Mouse (Mus musculus) neutrophil, adult 83 days (primary cell): ENCODE data around the gene E330017A01Rik. TPM values are rescaled to one million over a fixed set of nuclear protein-coding genes. Genes with fewer than 3 reads are reported as not detected.

ENCODE experiments used
- total RNA-seq, 2 experiments: library from RNA; stranded (reverse); gene quantifications; one replicate each; pipeline ENCODE4 v1.2.4; 2023

E330017A01Rik gene
- total RNA-seq: not detected

DNA sequence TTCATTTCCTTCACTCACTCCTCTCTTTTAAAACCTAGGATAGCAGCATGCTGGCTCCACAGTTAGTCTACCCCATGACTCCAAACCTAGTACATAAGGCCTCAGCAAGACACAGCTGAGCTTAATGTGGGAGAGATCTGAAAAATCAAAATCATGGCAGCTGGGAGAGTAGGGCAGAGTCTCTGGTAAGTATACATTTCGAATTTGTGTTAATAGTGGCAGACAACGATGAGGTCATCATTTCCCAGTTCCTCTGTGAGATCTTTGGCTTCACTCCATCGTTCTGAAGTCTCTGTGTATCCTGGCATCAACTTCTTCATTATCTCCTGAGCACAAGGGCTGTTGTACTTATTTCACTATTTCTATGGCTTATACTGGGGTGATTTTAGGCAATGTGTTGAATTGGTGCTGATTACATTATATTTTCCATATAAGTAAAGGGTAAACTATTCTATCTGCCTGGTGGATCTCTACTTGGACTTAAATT lies at the start of gene E330017A01Rik:
TSS of gene E330017A01Rik (minus strand) at position 51 of the 487 bp plus-strand sequence.

GRCm38 (mm10) chr16:58669917-58670630 lies 31.5 kb upstream of the E330017A01Rik start, which contains the start of gene Cpox:
TSS of gene Cpox (plus strand) at chr16:58670292.

DNA sequence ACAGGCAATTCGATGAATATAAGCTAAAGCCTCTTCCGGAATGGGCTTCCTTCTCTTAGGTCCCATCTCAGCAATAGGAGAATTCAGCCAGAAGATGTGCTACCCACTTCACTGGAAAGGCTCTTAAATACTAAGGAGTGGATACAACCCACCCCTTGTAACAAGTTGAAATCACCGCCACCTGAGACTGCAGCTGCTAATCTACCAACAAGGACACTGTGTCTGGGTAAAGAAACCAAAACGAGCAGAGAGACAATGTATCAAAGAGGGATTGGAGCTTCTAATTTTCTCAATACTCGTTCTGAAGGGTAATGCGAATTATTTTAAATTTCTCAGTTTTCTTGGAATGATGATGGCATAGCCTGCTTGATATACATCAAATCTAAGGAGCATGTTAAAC lies 21.7 kb downstream of the E330017A01Rik start, which contains the start of gene Gm813:
TSS of gene Gm813 (minus strand) at position 101 of the 400 bp plus-strand sequence.

Other genes with a start within 250 kb of the E330017A01Rik start
- gene Dcbld2, start 230.3 kb downstream of the E330017A01Rik start, total RNA-seq: under 1 TPM; 0.48 to 0.79 TPM
- 100 to 1,000 TPM in 1 of 2 experiments, 10 to 100 TPM in 1; 93.9 to 104 TPM for gene St3gal6, start 114.5 kb downstream of the E330017A01Rik start, total RNA-seq
- gene Gm813, start 21.8 kb downstream of the E330017A01Rik start, total RNA-seq: not detected
- gene Cpox, start 31.6 kb upstream of the E330017A01Rik start, total RNA-seq: 10 to 100 TPM; 41.8 to 65.3 TPM
- gene Gpr15, start 80.3 kb upstream of the E330017A01Rik start, total RNA-seq: 1 to 10 TPM in 1 of 2 experiments, under 1 TPM in 1; 0.55 to 1.3 TPM
- gene Cldnd1, start 89.2 kb upstream of the E330017A01Rik start, total RNA-seq: 10 to 100 TPM; 25.8 to 29.7 TPM
- not detected for gene Olfr172, start 124.4 kb upstream of the E330017A01Rik start, total RNA-seq
- not detected for gene Olfr173, start 161.5 kb upstream of the E330017A01Rik start, total RNA-seq
- not detected for gene Olfr175-ps1, start 188.0 kb upstream of the E330017A01Rik start, total RNA-seq
- gene Olfr177, start 236.0 kb upstream of the E330017A01Rik start, total RNA-seq: not detected